Mouse (Mus musculus) cerebellum, adult 18-20 months (tissue): ENCODE measurements around the gene Lbh.

Source experiments
- DNase-seq, 2 experiments: peaks; one replicate each; pipeline ENCODE4 v3.0.0; 2021

The Lbh gene

GRCm38 (mm10) chr17:72977616-72978015 is 59.5 kb downstream of the Lbh start:
- no peak for DNase-seq

GRCm38 (mm10) chr17:72982156-72982555 is 64.1 kb downstream of the Lbh start:
- DNase-seq: no peak

GRCm38 (mm10) chr17:72983471-72983870 is 65.4 kb downstream of the Lbh start:
- no peak for DNase-seq

- DNase-seq: no peak
These were observed 70.9 kb downstream of the Lbh start for GRCm38 (mm10) chr17:72989025-72989424.
